Mouse (Mus musculus) naive thymus-derived CD4-positive, alpha-beta T cell, adult 2 months (primary cell): ENCODE results near the gene Gcc2.
A peak's percentile ranks its signal among the peaks of the same experiment; 100 is the strongest.
"Not testable (repeated sequence)": the region's sequence is repeated elsewhere in the genome, so short reads cannot be mapped to it uniquely, and the experiment has no call there.

Source experiments
- DNase-seq: peaks from one replicate; pipeline ENCODE4 v3.0.0-alpha.2; 2011; ENCODE audit warnings: low read depth

Gcc2 gene

GRCm38 (mm10) chr10:58231779-58232640 is 23.3 kb upstream of the Gcc2 start:
- DNase-seq = peak; percentile 30

DNA sequence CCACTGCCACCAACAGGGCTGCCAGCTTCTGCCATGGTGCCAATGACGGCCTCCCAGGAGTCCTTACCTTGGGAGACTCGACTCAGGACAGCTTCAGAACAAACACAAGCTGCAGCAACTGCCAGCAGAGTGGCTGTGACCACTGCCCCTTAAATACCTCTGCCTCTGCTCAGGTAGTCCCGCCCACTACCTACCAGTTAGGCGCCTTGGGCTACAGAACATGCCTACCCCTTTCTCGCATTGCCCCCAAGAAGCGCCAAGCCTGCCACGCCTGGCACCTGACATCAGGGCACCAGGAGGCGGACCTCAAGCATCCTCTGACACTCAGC is 22.7 kb upstream of the Gcc2 start, which contains the start of gene Duxf3:
Gene Duxf3, minus strand, starts transcription at position 35 of the 329 bp plus-strand sequence.
- DNase-seq = not testable (repeated sequence)

GRCm38 (mm10) chr10:58233054-58233739 is 22.1 kb upstream of the Gcc2 start:
- not testable (repeated sequence) for DNase-seq

DNA sequence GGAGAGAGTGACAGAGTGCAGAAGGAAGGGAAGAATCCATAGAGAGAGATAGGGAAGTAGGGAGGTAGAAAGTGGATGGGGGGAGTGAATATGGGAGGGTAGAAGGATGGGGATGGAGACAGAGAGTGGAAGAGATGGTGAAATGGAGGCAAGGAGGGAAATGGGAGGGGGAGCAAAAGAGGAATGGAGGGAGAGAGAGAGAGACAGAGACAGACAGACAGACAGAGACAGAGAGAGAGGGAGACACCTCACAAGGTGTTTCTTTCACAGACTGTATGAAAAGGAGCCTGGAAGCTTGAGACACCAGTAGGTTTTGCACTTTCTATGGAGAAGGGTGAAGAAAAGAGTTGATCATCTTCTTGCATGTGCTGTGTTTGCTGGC is 21.6 kb upstream of the Gcc2 start:
- not testable (repeated sequence) for DNase-seq

GRCm38 (mm10) chr10:58234985-58235384 is 20.3 kb upstream of the Gcc2 start:
- DNase-seq = not testable (repeated sequence)

GRCm38 (mm10) chr10:58236613-58237012 is 18.7 kb upstream of the Gcc2 start, which contains the start of gene Gm4981:
Gene Gm4981 (minus strand): TSS chr10:58236701.
- no peak for DNase-seq

DNA sequence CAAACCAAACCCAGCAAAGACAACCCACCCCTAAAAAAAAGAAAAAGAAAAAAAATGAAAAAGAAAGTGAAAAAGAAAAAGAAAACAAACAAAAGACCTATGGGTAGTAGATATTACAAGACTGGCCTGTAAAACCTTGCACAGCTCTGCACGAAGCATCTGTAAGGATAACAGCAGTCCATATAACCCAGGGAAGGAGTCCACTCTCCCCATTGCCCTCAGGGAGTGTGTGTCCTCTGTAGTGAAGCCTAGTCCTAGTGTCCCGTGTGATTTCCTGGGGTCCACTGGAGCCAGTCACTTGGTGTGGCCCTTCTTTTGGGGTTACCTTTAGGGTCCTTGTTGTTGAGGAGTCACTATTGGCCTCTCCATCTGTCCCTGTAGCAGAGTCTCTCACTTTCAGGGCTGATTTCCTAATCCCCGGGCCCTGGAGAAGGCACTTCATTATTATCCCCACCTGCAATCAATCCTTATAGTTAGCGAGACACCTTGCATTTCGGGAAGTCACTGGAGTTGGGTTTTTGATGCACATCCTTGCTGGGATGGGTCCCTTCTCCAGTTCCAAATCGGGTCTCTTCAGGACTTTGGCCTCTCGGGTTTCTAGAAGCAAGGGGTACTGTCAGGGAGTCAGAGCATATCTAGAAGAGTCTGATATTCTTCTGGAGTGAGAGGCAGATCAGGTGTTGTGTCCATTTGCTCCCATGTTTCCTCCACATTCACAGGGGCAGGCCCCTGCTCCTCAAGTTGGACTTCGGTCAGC is 16.1 kb upstream of the Gcc2 start:
- not testable (repeated sequence) for DNase-seq

DNA sequence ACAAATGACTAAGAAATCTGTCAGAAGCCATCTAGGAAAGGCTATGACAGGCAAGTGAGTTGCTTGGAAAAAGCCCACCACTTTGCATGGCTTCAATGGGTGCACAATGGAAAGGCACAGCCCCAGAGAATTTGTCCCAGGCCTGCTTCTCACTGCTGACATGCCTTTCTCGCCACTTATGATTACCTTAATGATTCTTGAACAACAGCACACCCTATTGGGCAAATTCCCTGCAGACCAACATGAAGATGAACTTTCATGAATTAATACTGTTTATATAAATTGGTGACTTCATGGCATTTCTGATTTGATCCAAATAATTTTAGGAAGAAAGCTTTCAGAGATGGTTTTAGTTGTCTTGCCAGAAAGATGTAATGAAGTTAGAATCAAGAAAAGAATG is 5.8 kb upstream of the Gcc2 start:
- DNase-seq = peak; percentile 20

DNA sequence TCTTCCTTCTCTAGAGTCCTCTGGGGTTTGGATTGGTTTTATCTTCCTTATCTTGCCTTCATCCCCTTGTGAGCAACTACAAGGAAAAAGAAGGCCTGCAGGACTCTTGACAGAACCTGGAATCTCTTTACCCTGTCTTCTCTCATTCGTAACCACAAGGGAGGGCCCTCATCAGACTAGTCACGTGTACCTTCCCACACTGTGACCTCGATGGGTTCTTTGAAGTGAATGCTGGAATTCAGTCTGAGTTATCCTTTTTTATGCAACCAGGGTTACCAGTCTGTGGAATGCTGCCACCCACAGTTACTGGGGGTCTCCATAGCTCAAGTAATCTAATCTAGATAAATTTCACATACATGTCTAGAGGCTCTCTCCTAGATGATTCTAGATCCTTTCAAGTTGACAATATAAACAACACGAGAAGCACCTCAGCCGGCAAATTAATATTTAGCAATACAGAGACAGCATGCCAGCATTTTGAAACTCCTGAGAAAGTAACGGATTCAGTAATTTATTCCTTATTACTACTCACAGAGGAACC is 592 bp upstream of the Gcc2 start:
- peak; percentile 16 for DNase-seq

DNA sequence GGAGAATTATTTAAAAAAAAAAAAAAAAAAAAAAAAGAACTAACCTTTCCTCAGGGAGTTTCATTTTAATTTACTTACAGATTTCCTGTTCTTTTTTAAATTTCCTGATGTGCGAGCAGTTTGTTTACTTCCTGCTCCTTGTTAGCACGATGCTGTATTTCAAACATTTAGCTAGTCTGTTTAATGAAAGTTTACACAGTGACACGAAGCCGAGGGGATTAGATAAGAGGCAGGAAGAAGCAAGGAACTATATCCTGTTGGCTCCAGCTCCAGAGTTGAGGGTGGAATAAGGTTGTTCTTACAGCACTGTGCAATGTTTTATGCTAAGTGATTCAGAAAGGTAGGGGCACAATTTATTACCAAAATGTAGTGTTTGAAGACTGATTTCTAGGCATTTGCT is 657 bp downstream of the Gcc2 start:
- DNase-seq = peak; percentile 9

- peak; percentile 47 for DNase-seq
These were observed 3.2 kb downstream of the Gcc2 start for GRCm38 (mm10) chr10:58258466-58258865.

GRCm38 (mm10) chr10:58282238-58282637 is 26.9 kb downstream of the Gcc2 start:
- peak; percentile 54 for DNase-seq

DNA sequence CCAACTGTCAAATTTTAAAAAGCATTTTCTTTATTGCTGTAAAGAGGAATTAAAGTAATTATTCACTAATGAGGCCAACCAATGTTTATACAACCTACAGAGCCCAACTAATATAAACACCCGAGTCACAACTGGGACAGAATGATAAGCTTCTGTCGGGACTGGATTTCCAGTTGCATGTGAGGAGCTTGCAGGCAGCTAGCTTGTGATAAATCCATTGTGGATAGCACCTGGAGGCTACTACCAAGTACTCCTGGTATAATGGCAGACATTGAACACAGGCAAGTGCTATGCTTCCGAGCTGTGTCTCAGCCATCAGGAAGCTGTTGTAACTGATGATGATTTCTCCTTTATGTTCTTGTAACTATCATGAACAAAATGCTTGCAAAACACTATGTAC is 35.4 kb downstream of the Gcc2 start:
- DNase-seq = no peak

DNA sequence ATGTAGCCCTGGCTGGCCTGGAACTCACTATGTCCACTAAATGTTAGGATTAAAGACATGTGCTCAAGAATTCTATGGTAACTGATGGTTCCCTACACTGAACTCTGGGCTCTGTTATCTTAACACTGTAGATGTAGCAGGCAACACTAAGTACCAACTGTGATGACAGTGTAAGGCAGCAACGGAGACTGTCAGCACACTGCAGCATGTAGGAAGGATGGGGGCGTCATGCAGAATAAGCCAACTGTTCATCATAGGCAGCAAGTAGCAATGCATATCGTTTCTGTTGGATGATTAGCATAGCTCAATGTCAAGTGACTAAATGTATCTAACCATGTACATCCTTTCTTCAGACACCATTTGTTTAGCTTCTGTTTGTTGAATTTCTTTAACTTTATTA is 38.9 kb downstream of the Gcc2 start:
- no peak for DNase-seq

GRCm38 (mm10) chr10:58295605-58296004 is 40.3 kb downstream of the Gcc2 start:
- DNase-seq = no peak

- no peak for DNase-seq
These were observed 49.7 kb downstream of the Gcc2 start for GRCm38 (mm10) chr10:58304996-58305395.

GRCm38 (mm10) chr10:58306897-58307296 is 51.6 kb downstream of the Gcc2 start:
- no peak for DNase-seq

DNA sequence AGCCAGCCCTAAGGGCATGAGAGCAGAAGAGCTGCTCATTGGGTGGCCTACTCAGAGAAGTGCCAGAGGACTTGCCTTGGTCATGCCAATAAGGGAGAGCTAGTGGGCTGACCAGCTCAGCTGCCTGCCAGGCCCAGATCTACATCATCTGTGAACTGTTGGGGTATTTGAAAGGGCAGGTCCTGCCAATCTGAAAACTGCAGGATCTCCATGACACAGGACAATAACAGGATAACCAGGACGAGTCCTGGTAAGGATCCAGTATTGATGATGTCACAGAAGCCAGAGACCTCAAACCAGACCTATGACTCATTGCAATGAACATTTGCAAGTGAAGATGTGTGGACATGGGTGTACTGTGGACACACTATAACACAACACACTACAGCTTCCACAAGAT is 55.5 kb downstream of the Gcc2 start:
- no peak for DNase-seq

DNA sequence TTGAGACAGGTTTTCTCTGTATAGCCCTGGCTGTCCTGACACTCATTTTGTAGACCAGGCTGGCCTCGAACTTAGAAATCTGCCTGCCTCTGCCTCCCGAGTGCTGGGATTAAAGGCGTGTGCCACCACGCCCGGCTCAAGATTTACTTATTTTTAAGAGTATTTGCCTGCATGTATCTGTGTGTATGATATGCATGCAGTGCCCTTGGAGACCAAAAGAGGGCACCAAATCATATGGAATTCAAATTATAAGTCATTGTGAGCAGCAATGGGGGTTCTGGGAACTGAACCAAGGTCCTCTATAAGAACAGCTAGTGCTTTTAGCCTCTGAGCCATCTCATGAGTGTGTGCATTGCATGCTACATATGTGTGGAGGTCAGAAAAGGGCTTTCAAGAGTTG is 57.6 kb downstream of the Gcc2 start:
- no peak for DNase-seq

DNA sequence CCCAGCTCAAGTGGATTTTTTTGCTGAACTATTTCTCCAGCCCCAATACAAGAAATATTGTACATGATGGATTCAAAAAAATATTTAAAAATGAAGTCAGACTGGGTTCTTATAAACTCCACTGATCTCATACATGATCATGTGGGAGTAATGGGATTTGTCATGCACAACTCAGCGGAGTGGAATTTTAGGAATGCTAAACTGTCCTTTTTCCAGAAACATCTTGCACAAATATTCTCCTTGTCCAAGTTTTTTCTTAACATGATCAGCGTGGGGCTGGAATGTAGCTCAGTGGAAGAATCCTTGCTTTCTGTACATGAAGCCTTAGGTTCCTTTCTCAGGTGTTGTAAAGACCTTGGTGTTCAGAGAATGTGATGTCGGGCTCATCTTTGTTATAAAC is 65.6 kb downstream of the Gcc2 start:
- DNase-seq = no peak

GRCm38 (mm10) chr10:58322361-58323027 is 67.2 kb downstream of the Gcc2 start:
- peak; percentile 22 for DNase-seq
